Mouse (Mus musculus): ENCODE results near the gene Olfr822. TPM values are rescaled to one million over a fixed set of nuclear protein-coding genes. Genes with fewer than 3 reads are reported as not detected.
"Not testable (repeated sequence)": the region's sequence is repeated elsewhere in the genome, so short reads cannot be mapped to it uniquely, and the experiment has no call there.

The Olfr822 gene
- not detected in 2 replicates for polyA plus RNA-seq (2012; rRNA removed)

DNA sequence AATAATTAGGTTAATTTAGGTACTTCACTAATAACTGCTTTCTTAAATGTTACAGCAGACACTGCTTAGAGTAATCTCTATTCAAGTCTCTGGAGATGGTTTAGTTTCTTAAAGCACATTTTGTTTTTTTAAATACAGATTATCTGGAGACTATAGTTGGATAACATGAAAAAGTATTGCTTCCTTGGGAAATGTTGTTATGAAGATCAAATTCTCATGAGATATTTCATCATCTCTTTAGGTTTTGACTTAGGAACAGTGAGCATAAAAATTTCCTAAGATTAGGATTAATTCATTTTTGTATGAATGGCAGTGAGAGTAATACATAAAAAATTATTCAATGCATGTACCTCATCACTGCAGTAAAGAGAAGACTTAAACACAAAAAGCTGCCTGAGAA lies at the start of gene Olfr822:
TSS of gene Olfr822 (plus strand) at position 301 of the 400 bp plus-strand sequence.
- no peak for DNase-seq (ENCODE audit: low spot score)

DNA sequence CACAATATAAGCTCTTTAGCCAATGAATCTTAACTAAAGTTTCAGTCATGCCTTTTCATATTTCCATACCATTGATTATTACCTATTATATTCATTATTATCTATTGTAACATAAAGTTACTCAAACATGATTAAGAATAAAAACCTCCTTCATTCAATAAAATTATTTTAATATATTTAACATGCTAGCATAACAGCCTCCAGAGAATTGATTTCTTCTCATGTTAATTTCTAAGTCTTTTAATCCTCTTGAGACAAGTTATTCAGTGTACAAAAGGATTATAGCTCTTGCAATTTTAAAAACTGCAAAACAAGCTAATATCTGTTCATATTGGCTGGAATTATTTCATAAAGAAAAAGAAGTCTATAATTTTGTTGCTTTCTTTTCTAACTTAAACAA lies 41.0 kb upstream of the Olfr822 start, which contains the start of gene Olfr821:
TSS of gene Olfr821 (plus strand) at position 301 of the 400 bp plus-strand sequence.
- DNase-seq (ENCODE audit: low spot score) = no peak

DNA sequence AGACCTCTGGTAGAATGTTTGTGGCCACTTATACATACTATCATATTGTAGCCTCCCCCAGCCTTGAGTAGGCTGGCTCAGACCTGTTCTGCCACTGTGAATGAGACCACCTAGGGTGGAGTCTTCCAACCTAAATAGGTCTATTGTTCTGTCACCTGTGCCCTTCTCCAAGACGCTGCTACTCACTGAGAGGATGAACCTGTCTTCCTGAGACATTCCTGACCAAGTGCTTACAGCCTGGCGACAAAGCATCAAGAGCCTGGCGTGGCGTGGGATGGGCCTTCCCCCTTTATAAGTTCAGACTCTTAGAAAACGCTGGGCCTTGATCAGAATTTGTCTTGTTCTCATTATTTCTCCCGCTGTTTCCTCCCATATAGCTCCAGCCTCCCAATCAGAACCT lies 33.9 kb upstream of the Olfr822 start:
- DNase-seq (ENCODE audit: low spot score) = no peak

DNA sequence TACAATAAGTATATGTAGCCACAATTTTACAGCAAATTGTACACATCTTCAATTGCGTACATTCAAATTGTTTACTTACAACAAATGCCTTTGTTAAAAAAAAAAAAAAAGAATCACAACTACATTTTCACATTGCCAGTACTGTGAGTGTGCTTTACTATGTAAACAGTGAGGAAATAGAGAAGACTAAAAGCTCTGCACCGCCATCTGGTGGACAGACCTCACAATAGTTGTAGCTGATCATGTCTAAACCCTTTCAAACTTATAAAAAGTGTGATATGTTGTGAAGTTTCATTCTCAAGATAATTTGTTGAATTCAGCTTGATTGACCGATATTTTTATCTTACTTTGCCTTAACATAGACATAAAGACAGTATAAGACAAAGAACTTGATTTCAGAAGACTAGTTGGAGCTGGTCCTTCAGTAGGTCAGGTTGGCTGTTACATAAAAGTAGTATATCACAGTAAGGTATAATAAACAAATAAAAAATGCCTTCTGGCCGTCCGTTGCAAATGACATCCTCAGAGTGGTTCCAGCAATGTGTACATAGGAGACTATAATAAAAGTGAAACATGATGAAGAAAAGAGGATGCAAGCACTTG lies 21.9 kb downstream of the Olfr822 start:
- DNase-seq (ENCODE audit: low spot score) = no peak

DNA sequence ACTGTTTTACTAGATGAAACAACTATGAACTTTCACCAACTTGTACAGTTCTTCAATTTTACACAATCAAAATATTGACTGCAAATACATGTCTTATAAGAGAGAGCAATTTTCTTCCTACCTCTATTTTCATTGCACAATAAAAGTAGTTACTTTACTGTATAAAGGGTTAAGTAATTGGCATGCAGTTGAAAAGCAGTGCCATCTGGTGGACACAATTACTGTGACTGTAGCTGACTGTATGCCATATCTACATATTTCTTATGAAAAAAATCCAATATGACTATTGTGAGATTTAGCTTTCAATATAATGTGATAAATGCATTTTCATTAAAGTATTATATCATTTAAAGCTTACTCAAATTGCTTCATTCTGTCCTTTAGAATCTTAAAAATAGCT lies 25.1 kb downstream of the Olfr822 start:
- no peak for DNase-seq (ENCODE audit: low spot score)

DNA sequence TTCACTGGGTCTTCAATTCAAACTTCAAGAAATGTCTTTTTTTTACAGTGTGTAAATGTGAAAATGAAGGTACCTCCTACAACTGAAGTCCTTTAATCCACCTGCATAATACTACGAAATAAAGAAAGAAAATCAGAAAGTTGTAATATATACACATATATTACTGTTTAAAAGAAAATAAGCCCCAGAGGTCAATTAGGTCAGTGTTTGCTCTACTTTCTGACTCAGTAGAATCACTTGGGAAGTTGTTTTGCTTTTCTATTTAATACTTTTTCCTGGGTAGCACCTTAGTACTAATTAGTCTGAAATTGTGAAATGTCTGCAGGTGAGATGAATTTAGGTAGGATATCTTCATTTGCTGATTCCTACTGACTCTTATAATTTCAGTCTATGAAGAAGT lies 44.3 kb downstream of the Olfr822 start, which contains the start of gene Olfr823:
TSS of gene Olfr823 (minus strand) at position 101 of the 400 bp plus-strand sequence.
- not testable (repeated sequence) for DNase-seq (ENCODE audit: low spot score)

DNA sequence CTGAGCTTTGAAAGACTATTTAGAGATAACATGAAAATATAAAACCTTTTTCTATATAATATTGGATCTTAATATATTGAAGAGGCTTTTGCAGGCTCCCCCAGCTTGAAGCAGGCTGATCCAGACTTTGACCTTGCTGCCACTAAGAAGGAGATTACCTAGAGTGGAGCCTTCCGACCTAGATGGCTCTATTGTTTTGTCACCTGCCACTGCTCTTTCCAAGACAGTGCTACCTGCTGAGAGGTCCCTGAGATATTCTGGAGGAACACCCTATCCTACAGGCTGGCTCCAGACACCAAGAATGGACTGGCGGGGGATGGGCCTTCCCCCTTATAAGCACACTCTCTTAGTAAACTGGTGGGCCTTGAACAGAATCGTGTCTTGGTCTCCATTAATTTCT lies 45.0 kb downstream of the Olfr822 start:
- not testable (repeated sequence) for DNase-seq (ENCODE audit: low spot score)

Other genes with a start within 250 kb of the Olfr822 start
- gene Olfr812, start 225.1 kb upstream of the Olfr822 start, polyA plus RNA-seq (2012; rRNA removed) = not detected in 2 replicates
- not detected in 2 replicates for gene Olfr813, start 215.8 kb upstream of the Olfr822 start, polyA plus RNA-seq (2012; rRNA removed)
- gene Olfr814, start 191.4 kb upstream of the Olfr822 start, polyA plus RNA-seq (2012; rRNA removed) = not detected in 2 replicates
- not detected in 2 replicates for gene Olfr815, start 165.3 kb upstream of the Olfr822 start, polyA plus RNA-seq (2012; rRNA removed)
- not detected in 2 replicates for gene Olfr816, start 155.6 kb upstream of the Olfr822 start, polyA plus RNA-seq (2012; rRNA removed)
- not detected in 2 replicates for gene Olfr818, start 122.1 kb upstream of the Olfr822 start, polyA plus RNA-seq (2012; rRNA removed)
- gene Olfr819, start 103.9 kb upstream of the Olfr822 start, polyA plus RNA-seq (2012; rRNA removed) = not detected in 2 replicates
- not detected in 2 replicates for gene Olfr247, start 95.1 kb upstream of the Olfr822 start, polyA plus RNA-seq (2012; rRNA removed)
- gene Gm10310, start 86.1 kb upstream of the Olfr822 start, polyA plus RNA-seq (2012; rRNA removed) = not detected in 2 replicates
- gene Olfr820, start 58.6 kb upstream of the Olfr822 start, polyA plus RNA-seq (2012; rRNA removed) = not detected in 2 replicates
- gene Olfr821, start 40.9 kb upstream of the Olfr822 start, polyA plus RNA-seq (2012; rRNA removed) = not detected in 2 replicates
- not detected in 2 replicates for gene Olfr823, start 44.2 kb downstream of the Olfr822 start, polyA plus RNA-seq (2012; rRNA removed)
- not detected in 2 replicates for gene Olfr824, start 58.8 kb downstream of the Olfr822 start, polyA plus RNA-seq (2012; rRNA removed)
- not detected in 2 replicates for gene Olfr825, start 95.6 kb downstream of the Olfr822 start, polyA plus RNA-seq (2012; rRNA removed)
- not detected in 2 replicates for gene Olfr826, start 113.0 kb downstream of the Olfr822 start, polyA plus RNA-seq (2012; rRNA removed)
- not detected in 2 replicates for gene Olfr827, start 143.2 kb downstream of the Olfr822 start, polyA plus RNA-seq (2012; rRNA removed)
- gene Neurod4, start 209.0 kb downstream of the Olfr822 start, polyA plus RNA-seq (2012; rRNA removed) = not detected in 2 replicates

Measured in urinary bladder, adult 2 months (tissue).